Mouse (Mus musculus) intestine, embryonic 15.5 days (tissue): ENCODE data around the gene BC049715. TPM values are rescaled to one million over a fixed set of nuclear protein-coding genes. Genes with fewer than 3 reads are reported as not detected.

Experiments
- ATAC-seq: fragments of 200-750 bp; cut with Nextera tagmentation; 2 replicates; pipeline ENCODE4 v1.8.0; 2017; ENCODE audit warnings: moderate TSS enrichment, moderate library complexity
- H3K27ac ChIP-seq: fragments of 300-500 bp; sonication (generic); 2 replicates; pipeline ENCODE4 v1.5.1; 2015; ENCODE audit warnings: mild to moderate bottlenecking, inconsistent platforms
- H3K27me3 ChIP-seq: fragments of 300-500 bp; sonication (generic); replicated peaks from 2 replicates; pipeline ENCODE4 v1.6.1; 2015; ENCODE audit warnings: inconsistent platforms
- H3K36me3 ChIP-seq: fragments of 300-500 bp; sonication (generic); 2 replicates; pipeline ENCODE4 v1.6.1; 2015; ENCODE audit warnings: inconsistent platforms
- H3K4me1 ChIP-seq: fragments of 300-500 bp; sonication (generic); replicated peaks from 2 replicates; pipeline ENCODE4 v1.6.1; 2015; ENCODE audit warnings: inconsistent platforms
- H3K4me2 ChIP-seq: fragments of 300-500 bp; sonication (generic); replicated peaks from 2 replicates; pipeline ENCODE4 v1.6.1; 2015; ENCODE audit warnings: mild to moderate bottlenecking, inconsistent platforms
- H3K4me3 ChIP-seq: fragments of 300-500 bp; sonication (generic); replicated peaks from 2 replicates; pipeline ENCODE4 v1.5.1; 2015; ENCODE audit warnings: inconsistent platforms
- H3K9ac ChIP-seq: fragments of 300-500 bp; sonication (generic); 2 replicates; pipeline ENCODE4 v1.6.1; 2015; ENCODE audit warnings: inconsistent platforms
- H3K9me3 ChIP-seq: fragments of 300-500 bp; sonication (generic); 2 replicates; pipeline ENCODE4 v1.6.1; 2016; ENCODE audit warnings: inconsistent platforms
- WGBS: fragments of 180-500 bp; shearing (Covaris S2); methylation state at CpG from one replicate; pipeline ENCODE4 v1.1.7; 2015; 5-methylcytosine and 5-hydroxymethylcytosine counted together
- polyA plus RNA-seq: library from polyadenylated mRNA; unstranded; fragments of >200 nt; fragmentation: Nextera tagmentation; extraction: Ambion mirVana; gene quantifications from 2 replicates; pipeline ENCODE4 v1.2.1, GENCODE M21; 2015

Gene BC049715
- polyA plus RNA-seq, 1 experiment from 2014 or later: 1.3 TPM

- no peak overlapping the region for H3K9ac ChIP-seq
- H3K36me3 ChIP-seq: peaks cover 17% of the 10 kb centered on the region
- H3K4me3 ChIP-seq: no peak overlapping the region
- no peaks in the 10 kb centered on the region for H3K9me3 ChIP-seq
- H3K4me1 ChIP-seq: peaks cover 19% of the 10 kb centered on the region
- 76% methylated on average over 10 of the region's 10 CpGs for WGBS
- no peak overlapping the region for H3K4me2 ChIP-seq
- H3K27me3 ChIP-seq: no peaks in the 10 kb centered on the region
- ATAC-seq: no peak
- peak overlapping the region; percentile 10; the same call in 1 of the 2 replicates for H3K27ac ChIP-seq
Observed at GRCm38 (mm10) chr6:136811196-136811595, 16.2 kb upstream of the BC049715 start.

- no peak overlapping the region for H3K27ac ChIP-seq
- H3K27me3 ChIP-seq: no peaks in the 10 kb centered on the region
- peaks cover 33% of the 10 kb centered on the region for H3K36me3 ChIP-seq
- ATAC-seq: no peak
- 35% methylated on average over 4 of the region's 4 CpGs for WGBS
- no peak overlapping the region for H3K9ac ChIP-seq
- H3K4me2 ChIP-seq: no peak overlapping the region
- no peak overlapping the region for H3K4me3 ChIP-seq
- H3K9me3 ChIP-seq: no peaks in the 10 kb centered on the region
- H3K4me1 ChIP-seq: peaks cover 13% of the 10 kb centered on the region
Observed at GRCm38 (mm10) chr6:136813117-136813516, 14.3 kb upstream of the BC049715 start.

DNA sequence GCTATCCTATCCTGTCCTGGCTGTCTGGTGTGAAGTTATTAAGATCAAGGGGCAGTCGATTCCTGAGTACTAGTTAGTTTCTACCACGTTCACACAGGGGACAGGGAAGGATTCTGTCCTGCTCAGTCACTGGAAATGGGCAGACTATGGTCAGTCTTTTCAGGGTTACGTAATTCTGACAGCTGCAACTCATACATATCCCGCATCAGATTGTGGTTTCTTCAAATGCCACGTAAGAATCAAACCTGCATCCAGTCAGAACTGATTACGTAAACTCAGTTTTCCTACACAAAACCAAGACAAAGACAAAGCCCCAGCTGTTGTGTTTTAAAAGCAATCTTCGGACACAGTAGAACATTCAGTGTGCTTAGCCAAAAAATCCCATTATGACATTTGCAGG is 12.0 kb upstream of the BC049715 start:
- H3K9ac ChIP-seq: no peak overlapping the region
- H3K27me3 ChIP-seq: no peaks in the 10 kb centered on the region
- no peak overlapping the region for H3K27ac ChIP-seq
- no peak overlapping the region for H3K4me2 ChIP-seq
- H3K9me3 ChIP-seq: no peaks in the 10 kb centered on the region
- no peak overlapping the region for H3K4me3 ChIP-seq
- H3K36me3 ChIP-seq: peaks cover 44% of the 10 kb centered on the region
- peaks cover 6% of the 10 kb centered on the region; the same call in 1 of the 2 replicates for H3K4me1 ChIP-seq
- no peak for ATAC-seq
- WGBS: 96% methylated on average over 7 of the region's 7 CpGs

DNA sequence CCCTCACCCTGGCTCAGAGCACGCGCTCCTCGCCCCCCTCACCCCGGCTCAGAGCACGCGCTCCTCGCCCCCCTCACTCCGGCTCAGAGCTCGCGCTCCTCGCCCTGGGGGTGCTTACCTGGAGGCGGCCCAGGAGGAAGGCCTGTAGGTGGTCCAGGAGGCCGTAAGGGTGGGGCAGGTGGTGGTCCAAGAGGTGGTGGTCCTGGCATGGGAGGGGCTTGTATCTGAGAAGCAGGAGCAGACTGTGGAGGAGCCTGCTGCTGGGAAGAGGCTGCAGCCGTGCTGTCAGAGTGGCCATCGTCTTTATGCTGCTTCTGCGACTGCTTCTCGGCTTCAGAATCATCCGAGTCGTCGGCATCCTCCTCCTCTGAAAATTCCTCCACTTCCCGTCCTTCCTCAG is 10.6 kb upstream of the BC049715 start:
- Histone ChIP-seq H3K4me2 (no peak overlapping the region), H3K9ac (no peak overlapping the region), H3K36me3 (peaks cover 59% of the 10 kb centered on the region), H3K9me3 (no peaks in the 10 kb centered on the region), H3K27ac (no peak overlapping the region), H3K4me3 (no peak overlapping the region), H3K4me1 (no peaks in the 10 kb centered on the region; the same call in 1 of the 2 replicates), H3K27me3 (no peaks in the 10 kb centered on the region)
- ATAC-seq: no peak
- WGBS: 93% methylated on average over 21 of the region's 21 CpGs

GRCm38 (mm10) chr6:136817549-136817948 is 9.9 kb upstream of the BC049715 start:
- Histone ChIP-seq H3K4me3 (no peak overlapping the region), H3K27me3 (no peaks in the 10 kb centered on the region), H3K9me3 (no peaks in the 10 kb centered on the region), H3K36me3 (peaks cover 65% of the 10 kb centered on the region), H3K4me1 (no peaks in the 10 kb centered on the region; the same call in 1 of the 2 replicates), H3K27ac (no peak overlapping the region), H3K9ac (no peak overlapping the region), H3K4me2 (no peak overlapping the region)
- no peak for ATAC-seq
- 93% methylated on average over 3 of the region's 3 CpGs for WGBS

DNA sequence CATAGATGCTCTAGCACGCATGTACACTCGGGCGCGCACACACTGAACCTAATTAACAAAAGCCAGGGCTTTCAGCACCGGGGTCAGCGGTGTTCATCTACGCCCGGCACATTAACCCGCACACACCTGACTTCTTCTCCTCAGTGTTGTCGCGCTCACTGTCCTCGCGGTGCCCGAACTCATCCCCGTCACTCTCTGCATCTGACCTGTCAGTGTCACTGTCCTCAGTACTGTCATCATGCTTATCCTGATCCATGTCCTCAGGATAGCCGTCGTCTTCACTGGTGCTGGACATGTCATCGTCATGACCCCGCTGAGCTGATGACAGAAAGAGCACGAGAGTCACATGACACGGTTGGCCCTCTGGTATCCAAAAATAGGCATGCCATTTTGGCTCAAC is 7.0 kb upstream of the BC049715 start:
- no peak for ATAC-seq
- Histone ChIP-seq H3K4me1 (no peaks in the 10 kb centered on the region), H3K4me3 (no peak overlapping the region), H3K27me3 (no peaks in the 10 kb centered on the region), H3K4me2 (no peak overlapping the region), H3K27ac (no peak overlapping the region), H3K9ac (no peak overlapping the region), H3K9me3 (no peaks in the 10 kb centered on the region), H3K36me3 (peaks cover 67% of the 10 kb centered on the region)
- WGBS: 96% methylated on average over 21 of the region's 21 CpGs

DNA sequence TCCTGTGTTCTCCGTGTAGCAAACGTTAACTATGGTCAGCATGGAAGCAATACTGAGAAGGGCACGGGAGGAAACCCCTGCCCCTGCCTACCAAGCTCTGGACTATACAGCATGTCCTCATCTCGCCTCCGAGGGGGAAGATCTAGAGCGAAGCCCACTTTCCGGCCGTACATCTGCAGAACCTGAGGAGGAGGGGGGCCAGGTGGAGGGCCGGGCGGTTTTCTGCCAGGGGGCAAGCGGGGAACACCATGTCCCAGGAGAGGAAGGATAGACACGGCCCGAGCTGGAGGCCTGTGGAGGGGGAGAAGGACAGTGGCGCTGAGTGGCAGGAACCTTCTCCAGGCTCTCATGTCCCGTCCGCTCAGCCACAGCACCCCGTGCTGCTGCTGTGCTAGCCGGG is 6.3 kb upstream of the BC049715 start:
- no peak for ATAC-seq
- H3K27me3 ChIP-seq: no peaks in the 10 kb centered on the region
- no peak overlapping the region for H3K4me3 ChIP-seq
- WGBS: 92% methylated on average over 18 of the region's 18 CpGs
- no peaks in the 10 kb centered on the region for H3K9me3 ChIP-seq
- peaks cover 60% of the 10 kb centered on the region for H3K36me3 ChIP-seq
- no peak overlapping the region for H3K9ac ChIP-seq
- no peaks in the 10 kb centered on the region for H3K4me1 ChIP-seq
- no peak overlapping the region for H3K27ac ChIP-seq
- H3K4me2 ChIP-seq: no peak overlapping the region

DNA sequence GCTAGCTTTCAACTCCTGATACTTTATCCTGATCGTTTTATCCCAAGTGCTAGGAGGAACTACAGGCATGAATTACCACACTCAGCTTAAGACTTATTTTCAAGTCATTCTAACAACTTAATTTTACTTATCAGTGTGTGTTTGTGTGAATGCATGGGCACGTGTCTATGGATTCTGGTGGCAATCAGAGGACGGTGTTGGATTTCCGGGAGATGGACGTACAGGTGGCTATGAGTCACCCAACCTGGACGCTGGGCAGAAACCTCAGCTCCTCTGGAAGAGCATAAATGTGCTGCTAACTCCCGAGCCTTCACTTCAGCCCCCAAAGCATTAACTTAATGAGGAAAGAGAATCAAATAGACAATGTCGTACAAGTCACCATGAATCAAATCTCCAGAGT is 2.4 kb upstream of the BC049715 start:
- WGBS: 91% methylated on average over 8 of the region's 8 CpGs
- Histone ChIP-seq H3K9ac (no peak overlapping the region), H3K27me3 (no peaks in the 10 kb centered on the region), H3K9me3 (no peaks in the 10 kb centered on the region), H3K4me3 (no peak overlapping the region), H3K4me2 (no peak overlapping the region), H3K27ac (no peak overlapping the region), H3K36me3 (peaks cover 36% of the 10 kb centered on the region), H3K4me1 (peaks cover 3% of the 10 kb centered on the region; the same call in 1 of the 2 replicates)
- no peak for ATAC-seq

DNA sequence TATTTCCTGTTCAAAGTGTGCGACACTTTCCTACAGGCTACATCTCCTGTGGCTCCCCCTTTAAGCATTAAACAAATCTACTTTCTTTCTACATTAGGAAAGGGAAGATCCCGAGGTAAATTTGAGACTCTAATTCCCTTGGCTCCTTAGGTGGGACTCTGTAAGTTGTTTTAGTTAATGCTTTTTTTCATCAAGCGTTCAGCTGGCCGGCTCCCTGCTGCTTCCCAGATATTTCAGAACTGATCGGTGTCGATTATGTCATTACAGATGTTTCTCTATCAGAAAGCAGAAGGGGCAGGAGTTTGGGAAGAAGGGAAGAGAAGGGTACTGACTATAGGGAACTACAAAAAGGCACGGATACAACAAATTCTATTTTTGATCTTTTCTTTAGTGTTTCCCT is 310 bp upstream of the BC049715 start:
- no peaks in the 10 kb centered on the region for H3K27me3 ChIP-seq
- H3K9me3 ChIP-seq: no peaks in the 10 kb centered on the region
- H3K36me3 ChIP-seq: peaks cover 16% of the 10 kb centered on the region
- peak overlapping the region; percentile 98 for H3K9ac ChIP-seq
- peaks cover 3% of the 10 kb centered on the region; the same call in 1 of the 2 replicates for H3K4me1 ChIP-seq
- H3K27ac ChIP-seq: no peak overlapping the region
- H3K4me3 ChIP-seq: peak overlapping the region; percentile 98
- no peak for ATAC-seq
- peak overlapping the region; percentile 74 for H3K4me2 ChIP-seq
- 20% methylated on average over 7 of the region's 7 CpGs for WGBS

- peak within 1 kb of the TSS; percentile 98 for H3K9ac ChIP-seq
- peak within 1 kb of the TSS; percentile 74 for H3K4me2 ChIP-seq
- WGBS: under 1% methylated on average over 45 of the region's 45 CpGs
- peaks cover 7% of the 10 kb centered on the region; the same call in 1 of the 2 replicates for H3K36me3 ChIP-seq
- peak within 1 kb of the TSS; percentile 80 for H3K27ac ChIP-seq
- H3K4me1 ChIP-seq: peaks cover 3% of the 10 kb centered on the region; the same call in 1 of the 2 replicates
- H3K9me3 ChIP-seq: no peaks in the 10 kb centered on the region
- peak within 1 kb of the TSS; percentile 98 for H3K4me3 ChIP-seq
- no peaks in the 10 kb centered on the region for H3K27me3 ChIP-seq
- ATAC-seq: peak; percentile 100
Observed at GRCm38 (mm10) chr6:136827881-136828561, 595 bp downstream of the BC049715 start, which contains the start of gene Wbp11. TSS of gene Wbp11 (minus strand) at chr6:136828233.

GRCm38 (mm10) chr6:136828681-136829080 is 1.3 kb downstream of the BC049715 start:
- WGBS: 30% methylated on average over 4 of the region's 4 CpGs
- Histone ChIP-seq H3K9me3 (no peaks in the 10 kb centered on the region), H3K9ac (no peak overlapping the region), H3K4me3 (peak overlapping the region; percentile 44), H3K4me1 (peaks cover 3% of the 10 kb centered on the region; the same call in 1 of the 2 replicates), H3K4me2 (peak overlapping the region; percentile 54), H3K27ac (peak overlapping the region; percentile 51; the same call in 1 of the 2 replicates), H3K36me3 (peaks cover 6% of the 10 kb centered on the region; the same call in 1 of the 2 replicates), H3K27me3 (no peaks in the 10 kb centered on the region)
- no peak for ATAC-seq

GRCm38 (mm10) chr6:136831712-136832111 is 4.3 kb downstream of the BC049715 start:
- no peak for ATAC-seq
- no peaks in the 10 kb centered on the region for H3K36me3 ChIP-seq
- H3K4me1 ChIP-seq: peaks cover 3% of the 10 kb centered on the region; the same call in 1 of the 2 replicates
- no peak overlapping the region for H3K4me3 ChIP-seq
- H3K9me3 ChIP-seq: no peaks in the 10 kb centered on the region
- WGBS: 68% methylated on average over 5 of the region's 5 CpGs
- H3K9ac ChIP-seq: no peak overlapping the region
- no peak overlapping the region for H3K4me2 ChIP-seq
- H3K27me3 ChIP-seq: no peaks in the 10 kb centered on the region
- H3K27ac ChIP-seq: no peak overlapping the region

DNA sequence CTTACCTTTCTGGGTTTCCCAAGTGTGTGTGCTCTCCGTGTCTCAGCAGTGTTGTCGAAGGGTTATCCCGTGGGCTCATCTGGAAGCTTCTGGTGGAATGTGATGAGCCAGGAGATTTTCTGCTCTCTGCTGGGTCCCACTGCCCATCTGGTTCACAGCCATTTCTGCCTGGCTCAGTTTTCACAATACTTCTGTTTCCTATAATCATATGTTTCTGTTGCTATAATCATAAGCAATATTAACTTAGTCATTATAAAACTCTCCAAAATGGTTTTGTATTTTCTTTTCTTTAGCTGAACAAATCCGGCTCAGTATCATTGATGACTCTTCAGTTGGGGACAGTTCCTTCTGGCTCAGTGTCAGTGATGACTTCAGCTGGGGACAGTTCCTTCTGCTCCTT is 7.9 kb downstream of the BC049715 start, which contains the start of gene Smco3:
Gene Smco3, minus strand, starts transcription at position 101 of the 400 bp plus-strand sequence.
- ATAC-seq: no peak
- H3K36me3 ChIP-seq: no peaks in the 10 kb centered on the region
- H3K4me1 ChIP-seq: no peaks in the 10 kb centered on the region
- 0 out of 2 replicates have a peak within 1 kb of the TSS, but pooled peaks have one; percentile 15 for H3K4me2 ChIP-seq
- H3K9me3 ChIP-seq: no peaks in the 10 kb centered on the region
- no peak within 1 kb of the TSS for H3K27ac ChIP-seq
- H3K27me3 ChIP-seq: no peaks in the 10 kb centered on the region
- WGBS: 50% methylated on average over 4 of the region's 4 CpGs
- H3K9ac ChIP-seq: no peak within 1 kb of the TSS
- H3K4me3 ChIP-seq: no peak within 1 kb of the TSS
